Mouse (Mus musculus) layer of hippocampus, postnatal 10 days (tissue): ENCODE data around the gene Prb1. TPM values are rescaled to one million over a fixed set of nuclear protein-coding genes. Genes with fewer than 3 reads are reported as not detected.
"Not testable (repeated sequence)": the region's sequence is repeated elsewhere in the genome, so short reads cannot be mapped to it uniquely, and the experiment has no call there.

Experiments
- DNase-seq, 2 experiments: peaks; one replicate each; pipeline ENCODE4 v3.0.0; 2021; ENCODE audit warnings: low spot score in 2 of 2
- long read RNA-seq: library from polyadenylated mRNA; stranded (forward); transcript quantifications from one replicate; pipeline ENCODE4 v2.0.0, GENCODE M21; 2023
- total RNA-seq, 2 experiments: library from RNA; stranded (reverse); gene quantifications; 2 replicates each; pipeline ENCODE4 v1.2.3; 2021

Prb1 gene
- total RNA-seq = not detected
- long read RNA-seq = 0 reads

GRCm38 (mm10) chr6:132210421-132210820, at the start of gene Prb1:
Gene Prb1, minus strand, starts transcription at chr6:132210521.
- DNase-seq = not testable (repeated sequence)

Other genes with a start within 250 kb of the Prb1 start
- gene Prpmp5, start 104.2 kb upstream of the Prb1 start, total RNA-seq = not detected
- not detected for gene Gm8882, start 153.6 kb upstream of the Prb1 start, total RNA-seq